Mouse (Mus musculus) limb, embryonic 11.5 days (tissue): Measurements from ENCODE around the gene 1600002K03Rik. TPM values are rescaled to one million over a fixed set of nuclear protein-coding genes. Genes with fewer than 3 reads are reported as not detected.
A peak's percentile ranks its signal among the peaks of the same experiment; 100 is the strongest.

Experiments used
- ATAC-seq: fragments of 200-750 bp; cut with Nextera tagmentation; 2 replicates; pipeline ENCODE4 v1.8.0; 2017; ENCODE audit warnings: low read depth; ENCODE audit not compliant: insufficient number of reproducible peaks, low FRiP score, low TSS enrichment
- DNase-seq: peaks from one replicate; pipeline ENCODE4 v3.0.0-alpha.2; 2015; ENCODE audit warnings: low spot score
- H3K27ac ChIP-seq: fragments of 300-500 bp; sonication (generic); replicated peaks from 2 replicates; pipeline ENCODE4 v1.5.1; 2014; ENCODE audit warnings: low read depth, mild to moderate bottlenecking, low read length
- H3K27me3 ChIP-seq: fragments of 300-500 bp; sonication (generic); 2 replicates; pipeline ENCODE4 v1.6.1; 2014; ENCODE audit warnings: mild to moderate bottlenecking, low read length, mixed read lengths; ENCODE audit not compliant: control insufficient read depth, insufficient read depth
- H3K36me3 ChIP-seq: fragments of 300-500 bp; sonication (generic); 2 replicates; pipeline ENCODE4 v1.6.1; 2014; ENCODE audit warnings: mild to moderate bottlenecking, low read length, moderate library complexity, mixed read lengths; ENCODE audit not compliant: control insufficient read depth, insufficient read depth
- H3K4me1 ChIP-seq: fragments of 300-500 bp; sonication (generic); 2 replicates; pipeline ENCODE4 v1.6.1; 2014; ENCODE audit warnings: low read length, mixed read lengths; ENCODE audit not compliant: control insufficient read depth, insufficient read depth
- H3K4me2 ChIP-seq: fragments of 300-500 bp; sonication (generic); 2 replicates; pipeline ENCODE4 v1.6.1; 2014; ENCODE audit warnings: low read depth, mild to moderate bottlenecking, moderate library complexity; ENCODE audit not compliant: severe bottlenecking
- H3K4me3 ChIP-seq: fragments of 300-500 bp; sonication (generic); 2 replicates; pipeline ENCODE4 v1.5.1; 2014; ENCODE audit warnings: low read depth, low read length
- H3K9ac ChIP-seq: fragments of 300-500 bp; sonication (generic); 2 replicates; pipeline ENCODE4 v1.6.1; 2014; ENCODE audit warnings: mild to moderate bottlenecking, low read length
- H3K9me3 ChIP-seq: fragments of 300-500 bp; sonication (generic); 2 replicates; pipeline ENCODE4 v1.6.1; 2016; ENCODE audit warnings: low read length; ENCODE audit not compliant: control insufficient read depth
- WGBS: fragments of 180-500 bp; shearing (Covaris S2); extraction: QIAGEN DNeasy Blood & Tissue Kit; methylation state at CpG from one replicate; pipeline ENCODE4 v1.1.7; 2014; 5-methylcytosine and 5-hydroxymethylcytosine counted together
- polyA plus RNA-seq: library from polyadenylated mRNA; unstranded; fragments of >200 nt; fragmentation: Nextera tagmentation; extraction: Ambion mirVana; gene quantifications from 2 replicates; pipeline ENCODE4 v1.2.1, GENCODE M21; 2014

The 1600002K03Rik gene
- 5.9 and 7.2 TPM in 2 replicates for polyA plus RNA-seq

- ATAC-seq (peak; percentile 45), DNase-seq (peak; percentile 90)
- Histone ChIP-seq H3K4me2 (peak within 1 kb of the TSS; percentile 46), H3K4me1 (peaks cover 18% of the 10 kb centered on the region), H3K9ac (peak within 1 kb of the TSS; percentile 47), H3K9me3 (no peaks in the 10 kb centered on the region), H3K27me3 (no peaks in the 10 kb centered on the region), H3K27ac (peak within 1 kb of the TSS; percentile 33), H3K4me3 (peak within 1 kb of the TSS; percentile 33), H3K36me3 (peaks cover 19% of the 10 kb centered on the region)
- WGBS = 12% methylated on average over 35 of the region's 35 CpGs
Observed at GRCm38 (mm10) chr10:80172527-80173292, at the start of gene 1600002K03Rik. 1600002K03Rik (plus strand) TSS chr10:80172944.

GRCm38 (mm10) chr10:80123932-80124562, 48.7 kb upstream of the 1600002K03Rik start:
- Histone ChIP-seq H3K36me3 (peaks cover 48% of the 10 kb centered on the region), H3K9ac (no peak overlapping the region)

GRCm38 (mm10) chr10:80127920-80128319, 44.8 kb upstream of the 1600002K03Rik start:
- Histone ChIP-seq H3K4me1 (peaks cover 15% of the 10 kb centered on the region), H3K27me3 (no peaks in the 10 kb centered on the region), H3K27ac (no peak overlapping the region), H3K9me3 (no peaks in the 10 kb centered on the region), H3K4me3 (no peak overlapping the region), H3K4me2 (no peak overlapping the region), H3K9ac (no peak overlapping the region), H3K36me3 (peaks cover 45% of the 10 kb centered on the region)
- no peak for DNase-seq
- no peak for ATAC-seq
- WGBS = 95% methylated on average over 8 of the region's 8 CpGs

More at GRCm38 (mm10) chr10:80123932-80124562, 48.7 kb upstream of the 1600002K03Rik start:
- WGBS = 88% methylated on average over 9 of the region's 9 CpGs
- no peak overlapping the region for H3K4me3 ChIP-seq
- H3K27me3 ChIP-seq = no peaks in the 10 kb centered on the region
- ATAC-seq (no peak), DNase-seq (no peak)
- H3K9me3 ChIP-seq = no peaks in the 10 kb centered on the region
- H3K27ac ChIP-seq = no peak overlapping the region
- H3K4me2 ChIP-seq = no peak overlapping the region
- H3K4me1 ChIP-seq = no peaks in the 10 kb centered on the region; the same call in 1 of the 2 replicates

GRCm38 (mm10) chr10:80129846-80130245, 42.9 kb upstream of the 1600002K03Rik start:
- Histone ChIP-seq H3K36me3 (peaks cover 43% of the 10 kb centered on the region), H3K4me2 (no peak overlapping the region; the same call in 1 of the 2 replicates), H3K27me3 (no peaks in the 10 kb centered on the region), H3K9ac (no peak overlapping the region), H3K4me3 (no peak overlapping the region), H3K4me1 (peaks cover 15% of the 10 kb centered on the region), H3K9me3 (no peaks in the 10 kb centered on the region), H3K27ac (no peak overlapping the region)
- no peak for DNase-seq
- 90% methylated on average over 9 of the region's 9 CpGs for WGBS
- no peak for ATAC-seq

- DNase-seq (no peak), ATAC-seq (no peak)
- no peak overlapping the region for H3K4me3 ChIP-seq
- WGBS = 83% methylated on average over 18 of the region's 18 CpGs
- peaks cover 4% of the 10 kb centered on the region; the same call in 1 of the 2 replicates for H3K27me3 ChIP-seq
- peaks cover 15% of the 10 kb centered on the region for H3K4me1 ChIP-seq
- peaks cover 37% of the 10 kb centered on the region for H3K36me3 ChIP-seq
- H3K27ac ChIP-seq = no peak overlapping the region
- H3K9ac ChIP-seq = no peak overlapping the region
- H3K9me3 ChIP-seq = no peaks in the 10 kb centered on the region
- H3K4me2 ChIP-seq = no peak overlapping the region; the same call in 1 of the 2 replicates
Observed at GRCm38 (mm10) chr10:80130403-80131031, 42.2 kb upstream of the 1600002K03Rik start.

GRCm38 (mm10) chr10:80131316-80131951, 41.3 kb upstream of the 1600002K03Rik start:
- peaks cover 15% of the 10 kb centered on the region for H3K4me1 ChIP-seq
- H3K36me3 ChIP-seq = peaks cover 29% of the 10 kb centered on the region
- H3K9me3 ChIP-seq = no peaks in the 10 kb centered on the region
- ATAC-seq (peak; percentile 61; the same call in 1 of the 2 replicates), DNase-seq (peak; percentile 70)
- peak overlapping the region; percentile 18 for H3K4me3 ChIP-seq
- H3K9ac ChIP-seq = no peak overlapping the region
- H3K4me2 ChIP-seq = peak overlapping the region; percentile 42
- peaks cover 12% of the 10 kb centered on the region for H3K27me3 ChIP-seq
- H3K27ac ChIP-seq = no peak overlapping the region
- 15% methylated on average over 55 of the region's 55 CpGs for WGBS

- Histone ChIP-seq H3K27ac (no peak overlapping the region), H3K4me1 (peaks cover 20% of the 10 kb centered on the region), H3K4me2 (peak overlapping the region; percentile 42), H3K9me3 (no peaks in the 10 kb centered on the region), H3K9ac (no peak overlapping the region), H3K4me3 (peak overlapping the region; percentile 18), H3K27me3 (peaks cover 17% of the 10 kb centered on the region), H3K36me3 (peaks cover 27% of the 10 kb centered on the region)
- DNase-seq = no peak
- 40% methylated on average over 27 of the region's 27 CpGs for WGBS
- no peak for ATAC-seq
Observed at GRCm38 (mm10) chr10:80131952-80132350, 40.8 kb upstream of the 1600002K03Rik start.
